Mouse (Mus musculus): ENCODE data around the gene Cnot10. TPM values are rescaled to one million over a fixed set of nuclear protein-coding genes. Genes with fewer than 3 reads are reported as not detected.

Gene Cnot10
- polyA plus RNA-seq, 1 experiment from 2014 or later, result 75.9 TPM

Other genes with a start within 250 kb of the Cnot10 start
- 161 TPM in 2 replicates for gene Crtap, start 249.5 kb downstream of the Cnot10 start, polyA plus RNA-seq (2015; fragmentation: Nextera tagmentation; extraction: Ambion mirVana)
- 29.7 and 32.2 TPM in 2 replicates for gene Glb1, start 239.1 kb downstream of the Cnot10 start, polyA plus RNA-seq (2015; fragmentation: Nextera tagmentation; extraction: Ambion mirVana)
- 9.4 and 9.6 TPM in 2 replicates for gene Tmppe, start 239.1 kb downstream of the Cnot10 start, polyA plus RNA-seq (2015; fragmentation: Nextera tagmentation; extraction: Ambion mirVana)
- gene Ccr4, start 135.3 kb downstream of the Cnot10 start, polyA plus RNA-seq (2015; fragmentation: Nextera tagmentation; extraction: Ambion mirVana), result not detected in 2 replicates
- gene C130032M10Rik, start 124.5 kb downstream of the Cnot10 start, polyA plus RNA-seq (2015; fragmentation: Nextera tagmentation; extraction: Ambion mirVana), result 0.37 and 0.42 TPM in 2 replicates
- 0.62 and 0.91 TPM in 2 replicates for gene Trim71, start 75.8 kb downstream of the Cnot10 start, polyA plus RNA-seq (2015; fragmentation: Nextera tagmentation; extraction: Ambion mirVana)
- gene Dync1li1, start 48.6 kb upstream of the Cnot10 start, polyA plus RNA-seq (2015; fragmentation: Nextera tagmentation; extraction: Ambion mirVana), result 65.7 and 67.8 TPM in 2 replicates
- gene Cmtm6, start 90.9 kb upstream of the Cnot10 start, polyA plus RNA-seq (2015; fragmentation: Nextera tagmentation; extraction: Ambion mirVana), result 28.9 and 32.0 TPM in 2 replicates
- gene Cmtm7, start 141.7 kb upstream of the Cnot10 start, polyA plus RNA-seq (2015; fragmentation: Nextera tagmentation; extraction: Ambion mirVana), result 110 and 115 TPM in 2 replicates
- 17.9 and 20.4 TPM in 2 replicates for gene Cmtm8, start 204.0 kb upstream of the Cnot10 start, polyA plus RNA-seq (2015; fragmentation: Nextera tagmentation; extraction: Ambion mirVana)

All from limb, embryonic 13.5 days (tissue).